Mouse (Mus musculus) heart, postnatal 0 days (tissue): ENCODE data around the gene Frs3. TPM values are rescaled to one million over a fixed set of nuclear protein-coding genes. Genes with fewer than 3 reads are reported as not detected.
A peak's percentile ranks its signal among the peaks of the same experiment; 100 is the strongest.

Source experiments
- ATAC-seq: fragments of 200-750 bp; cut with Nextera tagmentation; 2 replicates; pipeline ENCODE4 v1.8.0; 2017; ENCODE audit warnings: low read depth, moderate number of reproducible peaks, moderate library complexity; ENCODE audit not compliant: insufficient read depth
- DNase-seq: peaks from one replicate; pipeline ENCODE4 v3.0.0-alpha.2; 2016; ENCODE audit warnings: low spot score
- H3K27ac ChIP-seq: fragments of 300-500 bp; sonication (generic); 2 replicates; pipeline ENCODE4 v1.5.1; 2014; ENCODE audit warnings: low read depth, mild to moderate bottlenecking
- H3K27me3 ChIP-seq: fragments of 300-500 bp; sonication (generic); 2 replicates; pipeline ENCODE4 v1.6.1; 2014; ENCODE audit warnings: low read length, mixed read lengths; ENCODE audit not compliant: control insufficient read depth, insufficient read depth
- H3K36me3 ChIP-seq: fragments of 300-500 bp; sonication (generic); replicated peaks from 2 replicates; pipeline ENCODE4 v1.6.1; 2014; ENCODE audit warnings: low read length, mixed read lengths; ENCODE audit not compliant: control insufficient read depth, insufficient read depth
- H3K4me1 ChIP-seq: fragments of 300-500 bp; sonication (generic); 2 replicates; pipeline ENCODE4 v1.6.1; 2014; ENCODE audit warnings: antibody characterized with exemption; ENCODE audit not compliant: control insufficient read depth, insufficient read depth
- H3K4me2 ChIP-seq: fragments of 300-500 bp; sonication (generic); 2 replicates; pipeline ENCODE4 v1.6.1; 2014; ENCODE audit warnings: low read depth, mild to moderate bottlenecking, low read length, moderate library complexity
- H3K4me3 ChIP-seq: fragments of 300-500 bp; sonication (generic); 2 replicates; pipeline ENCODE4 v1.5.1; 2014; ENCODE audit warnings: low read depth, low read length
- H3K9ac ChIP-seq: fragments of 300-500 bp; sonication (generic); replicated peaks from 2 replicates; pipeline ENCODE4 v1.6.1; 2014; ENCODE audit warnings: low read depth, low read length, mixed read lengths
- H3K9me3 ChIP-seq: fragments of 300-500 bp; sonication (generic); replicated peaks from 2 replicates; pipeline ENCODE4 v1.6.1; 2016; ENCODE audit warnings: low read length; ENCODE audit not compliant: control insufficient read depth
- CTCF ChIP-seq: IDR thresholded peaks from 2 replicates; pipeline ENCODE4 v1.5.1; 2016; ENCODE audit warnings: antibody characterized with exemption, control low read depth, low read depth
- EP300 ChIP-seq: IDR thresholded peaks from 2 replicates; pipeline ENCODE4 v1.6.1; 2016; ENCODE audit warnings: antibody characterized with exemption, low read depth
- WGBS: fragments of 180-500 bp; shearing (Covaris S2); extraction: QIAGEN DNeasy Blood & Tissue Kit; methylation state at CpG from one replicate; pipeline ENCODE4 v1.1.7; 2014; 5-methylcytosine and 5-hydroxymethylcytosine counted together
- polyA plus RNA-seq: library from polyadenylated mRNA; unstranded; fragments of >200 nt; fragmentation: Nextera tagmentation; extraction: Ambion mirVana; gene quantifications from 2 replicates; pipeline ENCODE4 v1.2.1, GENCODE M21; 2015
- total RNA-seq: library from RNA; depleted of rRNA; stranded (reverse); fragments of >200 nt; gene quantifications from 2 replicates; pipeline ENCODE4 v1.2.3, GENCODE M21; 2014; ENCODE audit warnings: low replicate concordance

The Frs3 gene
- total and polyA plus RNA-seq, 2 experiments from 2014 or later, result 4.2 to 18.9 TPM

GRCm38 (mm10) chr17:47655697-47656096 lies 33.1 kb upstream of the Frs3 start:
- H3K4me2 ChIP-seq, result no peak overlapping the region
- ATAC-seq (no peak), DNase-seq (no peak)
- no peak overlapping the region for H3K4me3 ChIP-seq
- H3K27ac ChIP-seq, result no peak overlapping the region
- no peaks in the 10 kb centered on the region for H3K4me1 ChIP-seq
- WGBS, result 85% methylated on average over 5 of the region's 5 CpGs
- no peaks in the 10 kb centered on the region; the same call in 1 of the 2 replicates for H3K36me3 ChIP-seq
- H3K9ac ChIP-seq, result no peak overlapping the region
- no peaks in the 10 kb centered on the region for H3K27me3 ChIP-seq
- no peaks in the 10 kb centered on the region for H3K9me3 ChIP-seq
- TF ChIP-seq CTCF (no peak), EP300 (no peak)

DNA sequence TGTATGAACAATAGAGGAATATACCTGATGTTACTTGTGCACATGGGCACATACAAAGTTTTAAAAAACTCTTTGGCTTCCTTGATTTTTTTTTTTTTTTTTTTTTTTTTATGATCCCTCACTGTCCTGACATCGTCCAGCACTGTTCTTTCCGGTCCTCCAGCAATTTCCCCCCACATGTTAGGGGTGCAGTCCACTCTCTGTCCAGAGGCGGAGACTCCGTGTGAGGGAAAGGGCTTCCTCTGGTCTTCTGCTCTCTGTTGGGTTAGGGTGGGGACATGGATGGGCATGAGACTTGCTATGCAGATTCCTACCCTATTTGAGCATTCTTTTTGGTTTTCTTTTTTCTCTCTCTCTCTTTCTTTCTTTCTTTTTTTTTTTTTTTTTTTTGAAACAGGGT lies 30.9 kb upstream of the Frs3 start:
- no peak overlapping the region for H3K4me2 ChIP-seq
- H3K4me1 ChIP-seq, result no peaks in the 10 kb centered on the region
- H3K27ac ChIP-seq, result no peak overlapping the region
- H3K27me3 ChIP-seq, result no peaks in the 10 kb centered on the region
- no peaks in the 10 kb centered on the region for H3K9me3 ChIP-seq
- no peak overlapping the region for H3K4me3 ChIP-seq
- ATAC-seq (no peak), DNase-seq (no peak)
- 64% methylated on average over 4 of the region's 4 CpGs for WGBS
- no peak overlapping the region for H3K9ac ChIP-seq
- H3K36me3 ChIP-seq, result no peaks in the 10 kb centered on the region; the same call in 1 of the 2 replicates
- no peak for TF ChIP-seq CTCF
- TF ChIP-seq EP300, result no peak

GRCm38 (mm10) chr17:47658741-47659243 lies 30.0 kb upstream of the Frs3 start:
- H3K9me3 ChIP-seq, result no peaks in the 10 kb centered on the region
- no peak overlapping the region for H3K27ac ChIP-seq
- H3K4me3 ChIP-seq, result no peak overlapping the region
- no peak for ATAC-seq
- DNase-seq, result no peak
- no peaks in the 10 kb centered on the region for H3K27me3 ChIP-seq
- no peak overlapping the region for H3K4me2 ChIP-seq
- TF ChIP-seq CTCF, result no peak
- no peak for TF ChIP-seq EP300
- H3K4me1 ChIP-seq, result no peaks in the 10 kb centered on the region
- H3K36me3 ChIP-seq, result no peaks in the 10 kb centered on the region; the same call in 1 of the 2 replicates
- 72% methylated on average over 3 of the region's 3 CpGs for WGBS
- H3K9ac ChIP-seq, result no peak overlapping the region

- TF ChIP-seq CTCF, result no peak
- no peak for TF ChIP-seq EP300
- no peak for ATAC-seq
Measured at GRCm38 (mm10) chr17:47663009-47663713, 25.7 kb upstream of the Frs3 start.

DNA sequence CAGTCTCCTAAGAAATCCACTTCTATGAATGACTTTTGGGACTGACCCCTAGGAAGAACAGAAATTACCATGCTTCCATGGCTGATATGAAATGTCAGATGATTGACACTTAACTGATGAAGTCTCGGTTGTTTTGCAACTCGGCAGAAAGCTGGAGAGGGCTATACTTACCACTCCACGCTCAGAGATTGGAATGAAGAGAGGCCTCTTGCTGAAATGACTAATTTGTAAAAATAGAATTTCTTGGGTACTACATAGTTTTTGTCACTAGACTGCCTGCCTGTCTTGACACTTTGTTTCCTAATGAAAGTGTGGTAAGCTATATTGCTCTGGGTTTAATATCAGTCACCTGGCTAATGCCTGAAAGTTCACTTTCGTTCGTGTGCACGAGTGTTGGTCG lies 24.4 kb upstream of the Frs3 start:
- H3K4me2 ChIP-seq, result no peak overlapping the region
- no peaks in the 10 kb centered on the region for H3K36me3 ChIP-seq
- 0 out of 2 replicates have a peak overlapping the region, but pooled peaks have one; percentile 2 for H3K27ac ChIP-seq
- 55% methylated on average over 7 of the region's 7 CpGs for WGBS
- H3K9ac ChIP-seq, result no peak overlapping the region
- ATAC-seq, result no peak; the same call in 1 of the 2 replicates
- DNase-seq, result peak; percentile 8
- TF ChIP-seq EP300, result no peak
- no peak for TF ChIP-seq CTCF
- no peaks in the 10 kb centered on the region for H3K4me1 ChIP-seq
- no peaks in the 10 kb centered on the region for H3K9me3 ChIP-seq
- no peaks in the 10 kb centered on the region for H3K27me3 ChIP-seq
- H3K4me3 ChIP-seq, result no peak overlapping the region

More at GRCm38 (mm10) chr17:47663009-47663713, 25.7 kb upstream of the Frs3 start:
- no peaks in the 10 kb centered on the region for H3K36me3 ChIP-seq
- H3K9me3 ChIP-seq, result no peaks in the 10 kb centered on the region
- no peak for DNase-seq
- H3K4me2 ChIP-seq, result no peak overlapping the region
- WGBS, result 66% methylated on average over 9 of the region's 9 CpGs
- H3K27me3 ChIP-seq, result no peaks in the 10 kb centered on the region
- no peak overlapping the region for H3K9ac ChIP-seq
- H3K27ac ChIP-seq, result no peak overlapping the region
- no peak overlapping the region for H3K4me3 ChIP-seq
- no peaks in the 10 kb centered on the region for H3K4me1 ChIP-seq
